Mouse (Mus musculus): ENCODE data around the gene Gm17662.

Gm17662 gene

DNA sequence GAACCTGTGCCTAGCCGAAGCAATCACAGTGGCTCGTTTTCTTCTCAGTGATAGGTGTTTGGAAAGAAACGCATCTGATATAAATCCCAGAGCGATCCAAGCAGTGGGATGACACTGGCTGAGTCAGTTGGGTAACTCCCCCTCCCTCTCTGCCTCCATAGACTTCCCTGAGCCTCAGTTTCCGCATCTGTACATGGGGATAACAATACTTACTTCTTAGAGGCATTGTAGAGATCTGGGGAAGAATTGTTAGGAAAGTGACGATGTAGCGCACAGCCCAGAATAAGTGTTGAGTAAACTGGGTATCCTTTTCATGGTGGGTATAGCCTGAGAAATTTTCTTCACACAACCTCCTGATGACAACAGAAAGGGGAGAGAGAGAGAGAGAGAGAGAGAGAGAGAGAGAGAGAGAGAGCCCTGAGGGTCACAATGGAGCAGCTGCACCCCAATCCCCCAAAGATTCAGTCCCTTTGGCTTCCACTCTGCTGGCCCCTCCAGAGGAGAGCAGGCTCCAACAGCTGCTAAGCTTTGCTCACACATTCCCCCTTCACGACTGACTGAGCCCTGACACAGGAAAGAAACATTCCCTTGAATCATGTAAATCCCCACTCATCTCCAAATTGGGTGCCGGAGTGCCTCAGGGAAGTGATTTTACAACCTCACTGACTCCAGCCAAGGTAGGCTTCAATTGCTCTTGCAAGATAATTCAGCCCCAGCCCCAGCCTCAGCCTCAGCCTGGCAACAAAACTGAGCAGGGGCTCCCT lies 31.6 kb downstream of the Gm17662 start:
- DNase-seq (ENCODE audit: low spot score in 2 of 2) = no peak

DNA sequence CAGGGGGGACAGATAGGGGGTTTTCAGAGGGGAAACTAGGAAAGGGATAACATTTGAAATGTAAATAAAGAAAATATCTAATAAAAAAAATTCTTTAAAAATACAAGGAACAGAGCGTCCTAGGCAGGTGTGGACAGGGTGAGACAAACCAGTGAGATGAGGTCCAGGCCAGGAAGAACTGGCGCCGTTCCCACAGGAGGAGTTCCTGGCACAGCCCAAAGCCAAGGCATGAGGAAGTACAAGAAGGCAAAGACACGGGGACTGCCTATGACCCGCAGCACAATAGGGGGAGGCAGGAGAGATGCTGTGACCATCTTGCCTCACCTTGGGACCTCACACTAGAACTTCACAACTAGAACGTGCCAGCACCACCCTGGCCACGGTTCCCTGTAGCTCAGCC lies 34.6 kb downstream of the Gm17662 start:
- no peak for DNase-seq (ENCODE audit: low spot score in 2 of 2)

DNA sequence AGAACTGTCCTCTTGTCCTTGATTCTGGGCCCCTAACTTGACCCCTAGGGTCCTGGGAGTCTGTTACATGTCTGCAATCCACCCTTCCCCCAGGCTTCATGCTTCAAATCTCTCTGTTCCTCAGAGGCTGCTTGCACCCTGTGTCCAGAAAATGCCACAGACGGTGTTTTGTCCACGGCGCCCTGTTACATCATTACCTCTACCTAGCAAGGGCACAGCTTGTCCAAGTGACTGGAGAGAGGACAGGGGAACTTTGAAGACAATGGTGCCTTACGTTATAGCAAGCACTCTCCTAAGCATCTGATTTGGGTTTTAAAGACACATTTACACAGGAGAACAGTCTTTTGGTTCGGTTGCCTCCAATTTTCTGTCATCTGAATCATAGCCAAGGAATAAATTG lies 36.5 kb downstream of the Gm17662 start:
- no peak for DNase-seq (ENCODE audit: low spot score in 2 of 2)

DNA sequence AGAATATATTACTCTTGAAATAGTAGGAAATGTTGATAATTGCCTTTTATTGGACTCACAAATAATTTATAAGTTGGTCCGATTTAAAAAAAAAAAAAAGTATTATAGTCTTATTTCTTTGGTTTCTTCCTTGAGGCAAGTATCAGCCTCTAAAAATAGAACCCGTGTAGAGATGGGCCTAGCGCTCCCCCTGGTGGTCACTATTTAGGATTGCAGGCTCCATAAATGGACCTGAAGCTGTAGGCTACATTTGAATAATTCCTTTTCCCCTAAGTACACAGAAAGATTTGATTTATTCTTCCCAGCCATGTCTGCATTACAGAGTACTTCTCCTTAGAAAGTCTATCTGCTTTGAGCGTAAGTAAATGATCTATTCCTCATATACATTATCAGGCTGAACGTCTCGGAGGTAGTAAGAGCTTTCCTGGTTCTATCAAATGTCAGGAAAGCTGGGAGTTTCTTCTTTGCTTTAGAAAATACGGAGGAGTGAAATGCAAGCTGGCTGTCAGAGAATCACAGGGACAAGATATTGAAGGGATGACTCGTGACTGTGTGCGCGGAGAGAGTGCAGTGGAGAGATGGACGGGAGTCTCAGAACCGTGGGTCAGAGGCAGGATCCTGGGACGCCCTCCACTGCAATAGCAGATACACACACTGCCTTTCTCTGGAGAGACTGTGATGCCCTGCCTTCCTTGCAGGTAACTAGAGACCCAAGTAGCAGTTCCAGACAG lies 37.0 kb downstream of the Gm17662 start:
- peak; percentile 32 to 61 for DNase-seq (ENCODE audit: low spot score in 2 of 2)

DNA sequence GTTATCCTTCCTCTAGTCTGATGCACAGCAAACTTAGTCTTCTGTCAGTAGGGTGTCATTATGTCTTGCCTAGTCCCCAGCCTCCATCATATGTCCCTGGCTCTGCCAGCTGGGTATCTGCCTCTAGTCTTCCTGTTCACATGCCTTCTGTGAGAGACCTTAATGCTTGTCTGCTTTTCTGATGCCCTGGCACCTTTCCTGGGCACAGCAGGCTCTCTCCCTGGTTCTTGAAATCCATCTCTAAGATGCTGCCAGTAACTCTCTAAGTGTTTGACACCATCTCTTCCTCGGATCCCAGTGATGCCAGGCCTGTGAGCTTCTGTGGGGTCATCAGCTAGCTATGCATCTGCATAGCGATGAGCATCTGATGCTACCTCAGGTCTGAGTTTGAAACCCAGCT lies 45.7 kb downstream of the Gm17662 start:
- no peak for DNase-seq (ENCODE audit: low spot score in 2 of 2)

DNA sequence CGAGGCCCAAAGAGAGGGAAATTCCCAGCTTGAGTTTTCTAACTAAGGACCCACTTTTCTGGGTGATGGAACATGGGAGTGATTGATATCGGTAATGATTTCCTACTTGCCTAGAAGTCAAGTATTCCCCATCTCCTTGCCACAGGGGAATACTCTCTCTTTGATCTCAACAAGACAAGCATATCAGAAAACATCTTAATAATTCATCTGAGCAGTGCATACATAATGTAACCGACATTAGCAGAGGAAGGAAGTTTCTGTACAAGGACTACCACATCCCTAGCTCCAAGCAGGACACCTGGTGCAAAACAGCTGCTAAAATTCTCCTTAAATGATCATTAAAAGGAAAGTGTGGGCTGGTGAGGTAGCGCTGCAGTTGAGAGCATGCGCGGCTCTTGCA lies 47.9 kb downstream of the Gm17662 start:
- no peak for DNase-seq (ENCODE audit: low spot score in 2 of 2)
